Mouse (Mus musculus) thymus, postnatal 25 days (tissue): ENCODE results near the gene 1810013L24Rik.

Experiments used
- DNase-seq: peaks from one replicate; pipeline ENCODE4 v3.0.0; 2022

The 1810013L24Rik gene

DNA sequence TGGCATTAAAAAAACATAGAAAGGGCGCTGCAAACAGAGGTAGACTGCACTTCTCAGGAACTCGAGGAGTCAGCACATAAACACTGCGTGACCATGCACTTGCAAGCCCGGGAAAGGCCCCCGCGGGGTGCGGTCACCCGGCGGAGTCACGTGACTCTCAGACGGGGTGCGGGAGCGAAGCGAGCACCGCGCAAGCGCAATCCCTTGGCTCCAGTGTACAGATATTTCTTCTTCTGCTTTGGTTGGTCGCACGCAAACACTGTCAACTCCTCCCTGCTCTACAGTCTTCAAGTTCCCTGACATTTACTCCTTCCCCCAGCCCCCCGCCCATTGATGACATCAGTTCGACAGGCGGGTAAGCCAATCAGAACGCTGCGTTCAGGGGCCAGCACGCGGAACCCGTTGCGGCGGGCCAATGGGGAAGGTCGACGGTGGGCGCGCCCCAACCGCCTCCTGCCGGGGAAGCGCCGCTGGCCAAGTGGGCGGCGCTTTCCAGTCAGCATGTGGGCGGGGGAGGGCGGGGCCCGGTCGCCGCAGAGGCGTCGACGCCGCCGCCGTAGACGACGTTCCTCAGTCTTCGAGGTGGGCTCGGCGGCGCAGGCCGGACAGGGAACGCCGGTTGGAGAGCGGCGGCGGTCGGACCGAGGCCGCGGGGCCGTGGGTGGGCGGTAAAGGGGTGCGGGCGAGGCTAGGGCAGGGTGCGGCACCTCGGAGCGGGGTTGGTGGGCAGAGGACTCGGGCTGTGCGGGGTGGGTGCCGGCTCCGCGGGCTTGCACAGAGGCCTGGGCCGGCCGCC lies at the start of gene 1810013L24Rik:
Gene 1810013L24Rik (plus strand): TSS at position 537 of the 796 bp plus-strand sequence.
- DNase-seq = peak; percentile 97

GRCm38 (mm10) chr16:8780187-8780586 lies 49.7 kb upstream of the 1810013L24Rik start:
- DNase-seq = no peak

DNA sequence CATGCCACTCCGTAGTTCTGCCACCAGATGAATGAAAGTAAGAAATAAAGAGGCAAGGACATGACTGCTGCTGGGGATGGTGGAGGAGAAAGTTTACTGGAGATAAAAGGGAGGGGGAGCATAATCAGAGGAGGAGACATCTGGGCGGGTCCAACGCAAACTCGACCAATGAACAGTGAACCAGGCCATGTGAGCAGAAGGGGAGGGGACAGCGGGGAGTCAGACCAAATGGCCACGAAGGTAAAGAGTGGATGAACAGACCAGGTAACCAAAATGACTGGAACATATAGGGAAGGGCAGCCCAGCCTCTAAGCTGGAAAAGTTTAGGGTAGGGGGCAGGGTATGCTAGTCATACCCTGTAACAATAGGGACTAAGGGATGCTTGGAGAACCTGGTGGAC lies 48.7 kb upstream of the 1810013L24Rik start:
- no peak for DNase-seq

DNA sequence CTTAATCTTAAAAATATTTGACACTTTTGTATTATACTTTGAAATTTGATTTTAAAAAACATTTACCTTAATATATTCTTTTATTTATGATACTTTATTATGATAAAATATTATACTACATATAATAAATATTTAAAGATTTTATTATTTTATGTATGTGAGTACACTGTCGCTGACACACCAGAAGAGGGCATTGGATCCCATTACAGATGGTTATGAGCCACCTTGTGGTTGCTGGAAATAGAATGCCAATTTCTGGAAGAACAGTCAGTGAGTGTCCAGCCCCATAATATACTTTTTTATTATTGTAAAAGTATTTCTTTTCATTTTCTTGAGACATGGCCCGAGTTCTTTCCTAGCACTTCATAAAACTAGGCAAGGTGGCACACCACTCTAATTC lies 48.2 kb upstream of the 1810013L24Rik start:
- DNase-seq = no peak

- DNase-seq = no peak
Measured at GRCm38 (mm10) chr16:8783198-8783913, 46.5 kb upstream of the 1810013L24Rik start.

DNA sequence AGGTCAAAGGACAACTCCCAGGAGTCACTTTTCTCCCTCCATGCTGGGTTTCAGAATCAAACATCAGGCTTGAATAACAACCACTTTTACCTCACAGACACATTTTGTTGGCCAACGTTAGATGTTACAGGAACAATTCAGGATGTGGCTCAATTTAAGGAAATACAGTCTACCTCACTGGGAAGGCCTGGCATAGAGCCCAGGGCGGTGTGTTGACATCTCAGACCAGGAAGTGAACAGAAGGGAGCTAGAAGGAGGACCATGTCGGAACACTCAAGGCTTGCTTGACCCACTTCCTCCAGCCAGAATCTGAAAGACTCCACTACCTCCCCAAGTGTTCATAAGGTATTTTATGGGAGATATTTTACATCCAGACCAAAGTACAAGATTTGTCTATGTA lies 45.1 kb upstream of the 1810013L24Rik start:
- no peak for DNase-seq

- no peak for DNase-seq
Measured at GRCm38 (mm10) chr16:8790886-8791285, 39.0 kb upstream of the 1810013L24Rik start.

DNA sequence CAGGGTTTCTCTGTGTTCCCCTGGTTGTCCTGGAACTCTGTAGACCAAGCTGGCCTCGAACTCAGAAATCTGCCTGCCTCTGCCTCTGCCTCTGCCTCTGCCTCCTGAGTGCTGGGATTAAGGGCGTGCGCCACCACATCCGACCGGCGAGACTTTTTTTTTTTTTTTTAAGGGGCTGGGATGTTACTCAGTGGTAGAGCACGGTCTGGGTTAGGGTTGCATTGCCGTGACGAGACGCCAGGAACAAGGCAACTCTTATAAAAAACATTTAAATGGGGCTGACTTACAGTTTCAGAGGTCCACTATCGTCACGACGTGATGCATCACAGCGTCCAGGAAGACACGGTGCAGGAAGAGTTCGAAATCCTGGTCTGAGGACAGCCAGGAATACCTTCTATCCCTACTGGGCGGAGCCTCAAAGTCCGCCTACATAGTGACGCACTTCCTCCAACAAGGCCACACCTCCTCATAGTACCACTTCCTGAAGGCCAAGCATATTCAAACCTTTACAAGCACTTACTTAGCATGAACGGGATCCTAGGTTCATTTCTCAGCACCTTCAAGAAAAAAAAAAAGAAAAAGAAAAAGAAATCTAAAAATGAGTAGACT lies 37.8 kb upstream of the 1810013L24Rik start, which contains the start of gene Usp7:
Gene Usp7 (minus strand): TSS at position 360 of the 609 bp plus-strand sequence.
- no peak for DNase-seq

- peak; percentile 11 for DNase-seq
Measured at GRCm38 (mm10) chr16:8794952-8795351, 34.9 kb upstream of the 1810013L24Rik start.

DNA sequence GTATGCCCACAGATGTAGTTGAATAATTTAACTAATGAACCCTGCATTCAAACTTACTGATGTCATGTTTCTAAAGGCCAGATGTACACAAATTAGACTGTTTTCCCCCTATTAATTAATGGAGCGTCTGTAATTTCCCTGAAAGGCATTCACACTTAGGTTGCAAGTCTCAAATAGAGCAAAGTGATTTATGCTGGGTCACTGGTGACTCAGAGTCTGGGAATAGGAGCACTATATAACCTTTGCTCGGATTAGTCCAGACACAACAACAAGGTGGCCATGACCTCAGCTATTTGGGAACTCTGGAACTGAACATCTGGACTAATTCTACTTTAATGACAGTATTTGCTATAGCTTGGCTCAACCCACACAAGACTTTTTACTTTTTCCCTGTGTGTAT lies 34.0 kb upstream of the 1810013L24Rik start:
- no peak for DNase-seq

GRCm38 (mm10) chr16:8806703-8807102 lies 23.2 kb upstream of the 1810013L24Rik start:
- peak; percentile 59 for DNase-seq

DNA sequence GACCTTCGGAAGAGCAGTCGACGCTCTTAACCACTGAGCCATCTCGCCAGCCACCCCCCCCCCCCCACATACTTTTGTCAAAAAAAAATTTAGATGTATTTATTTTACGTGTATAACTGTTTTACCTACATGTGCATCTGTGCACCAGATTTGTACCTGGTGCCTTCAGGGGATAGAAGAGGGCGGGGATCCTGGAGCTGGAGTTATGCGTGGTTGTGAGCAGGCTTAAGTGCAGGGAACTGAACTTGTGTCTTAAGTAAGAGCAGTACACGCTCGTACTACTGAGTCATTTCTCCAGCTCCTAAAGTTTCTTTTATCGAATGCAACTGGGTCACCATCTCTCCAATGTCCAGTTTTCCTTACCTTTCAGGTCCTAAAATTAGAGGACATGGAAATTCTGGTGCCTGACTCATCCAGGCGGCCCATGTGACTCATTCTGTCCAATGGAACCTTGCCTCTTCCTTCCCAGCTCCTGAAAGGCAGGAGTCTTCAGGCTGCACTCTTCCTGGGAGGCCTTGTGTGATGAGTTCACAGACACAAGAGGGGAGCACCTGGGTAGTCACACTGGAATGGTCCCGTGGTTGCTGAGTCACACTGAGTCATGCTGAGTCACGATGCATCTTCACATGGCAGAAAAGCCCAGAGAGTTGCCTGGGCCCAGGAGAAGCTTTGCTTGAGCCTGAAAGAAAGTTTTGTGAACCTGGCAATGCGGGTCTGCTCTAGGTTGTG lies 19.3 kb upstream of the 1810013L24Rik start:
- DNase-seq = peak; percentile 6

DNA sequence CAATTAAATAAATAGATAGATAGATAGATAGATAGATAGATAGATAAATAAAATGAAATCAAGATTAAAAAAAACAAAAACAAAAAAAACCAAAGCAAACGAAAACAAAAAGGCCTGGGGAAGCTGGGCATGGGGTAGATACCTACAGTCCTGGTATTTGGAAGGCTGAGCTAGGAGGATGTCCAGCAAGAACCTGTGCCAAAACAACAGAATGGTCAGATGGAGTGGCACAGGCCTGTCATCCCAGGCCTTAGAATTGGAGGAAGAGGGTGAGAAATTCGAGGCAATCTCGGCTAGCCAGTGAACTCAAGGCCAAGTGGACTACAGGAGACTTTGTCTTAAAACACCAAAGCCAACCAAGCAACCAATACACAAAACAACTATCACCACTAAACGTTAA lies 12.0 kb upstream of the 1810013L24Rik start:
- no peak for DNase-seq

- DNase-seq = no peak
Measured at GRCm38 (mm10) chr16:8821429-8821828, 8.5 kb upstream of the 1810013L24Rik start.

DNA sequence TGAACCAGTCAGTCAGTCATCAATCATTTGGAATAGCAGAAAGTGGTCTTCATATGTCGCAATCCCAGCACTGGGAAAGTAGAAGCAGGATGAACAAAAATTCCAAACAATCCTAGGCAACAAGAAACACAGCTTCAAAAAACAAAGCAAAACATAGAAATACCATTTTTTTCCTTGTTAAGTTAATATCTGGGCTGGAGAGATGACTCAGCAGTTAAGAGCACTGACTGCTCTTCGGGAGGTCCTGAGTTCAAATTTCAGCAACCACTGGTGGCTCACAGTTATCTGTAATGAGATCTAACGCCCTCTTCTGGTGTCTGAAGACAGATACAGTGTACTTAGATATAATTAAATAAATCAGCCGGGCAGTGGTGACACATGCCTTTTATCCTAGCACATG lies 7.3 kb upstream of the 1810013L24Rik start:
- no peak for DNase-seq

DNA sequence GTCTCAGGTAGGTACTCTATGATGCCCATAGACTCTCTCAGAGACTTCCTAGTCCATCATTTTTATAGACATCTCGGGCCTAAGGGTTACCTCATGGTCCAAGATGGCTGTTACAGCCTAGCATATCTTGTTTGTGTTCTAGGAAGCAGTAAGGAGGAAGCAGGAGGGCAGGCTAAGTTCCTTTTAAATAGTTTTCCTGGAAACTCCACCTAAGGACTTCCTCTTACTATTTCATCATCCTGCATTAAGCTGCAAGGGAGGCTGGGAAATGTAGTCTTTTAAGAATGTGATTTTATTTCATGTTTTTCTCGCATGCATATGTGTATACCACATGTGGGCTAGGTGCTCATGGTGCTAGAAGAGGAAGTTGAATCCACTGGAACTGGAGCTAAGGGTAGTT lies 6.2 kb upstream of the 1810013L24Rik start:
- DNase-seq = peak; percentile 2

DNA sequence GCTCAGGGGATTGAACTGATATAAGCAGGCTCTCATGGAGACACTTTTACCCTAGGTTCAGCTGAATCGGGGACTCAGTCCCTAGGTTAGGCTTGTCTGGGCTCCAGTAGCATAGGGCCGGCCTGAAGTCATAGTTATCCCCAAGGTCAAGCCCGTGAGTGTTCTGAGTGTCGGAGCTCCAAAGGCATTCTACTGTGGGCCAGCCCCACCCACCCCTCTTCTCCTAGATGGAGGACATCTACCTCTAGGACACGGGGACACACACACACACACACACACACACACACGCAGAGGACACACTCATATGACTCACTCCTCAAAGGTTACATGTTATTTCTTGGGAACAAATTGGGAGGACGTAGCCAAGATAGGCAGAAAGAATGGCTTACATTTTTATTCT lies 2.5 kb upstream of the 1810013L24Rik start:
- no peak for DNase-seq

- no peak for DNase-seq
Measured at GRCm38 (mm10) chr16:8828636-8829563, 1.0 kb upstream of the 1810013L24Rik start.

- DNase-seq = peak; percentile 76
Measured at GRCm38 (mm10) chr16:8830431-8831211, 721 bp downstream of the 1810013L24Rik start.

GRCm38 (mm10) chr16:8831241-8831640 lies 1.3 kb downstream of the 1810013L24Rik start:
- DNase-seq = peak; percentile 29

GRCm38 (mm10) chr16:8836876-8837275 lies 7.0 kb downstream of the 1810013L24Rik start:
- DNase-seq = no peak
